Mouse (Mus musculus) lung, adult 2 months (tissue): ENCODE data around the gene Pik3r5. TPM values are rescaled to one million over a fixed set of nuclear protein-coding genes. Genes with fewer than 3 reads are reported as not detected.

ENCODE experiments used
- DNase-seq: peaks from one replicate; pipeline ENCODE4 v3.0.0; 2022
- H3K4me1 ChIP-seq: fragments of 200-500 bp; 2 replicates; pipeline ENCODE4 v1.6.1; 2011; ENCODE audit warnings: low read length; ENCODE audit not compliant: control insufficient read depth, insufficient read depth
- H3K4me3 ChIP-seq: fragments of 200-500 bp; replicated peaks from 2 replicates; pipeline ENCODE3; 2011; ENCODE audit warnings: low read depth, mild to moderate bottlenecking, control low read depth, low read length; ENCODE audit errors: extremely low read depth
- CTCF ChIP-seq: fragments of 200-500 bp; IDR thresholded peaks from 2 replicates; pipeline ENCODE4 v1.5.1; 2011; ENCODE audit warnings: mild to moderate bottlenecking, low read length, control low read depth; ENCODE audit not compliant: insufficient read depth
- POLR2A ChIP-seq: fragments of 200-500 bp; IDR thresholded peaks from 2 replicates; pipeline ENCODE4 v1.6.1; 2011; ENCODE audit warnings: low read depth, mild to moderate bottlenecking, control low read depth, low read length, borderline replicate concordance; ENCODE audit errors: extremely low read depth
- WGBS: fragments of 180-500 bp; shearing (Covaris S2); methylation state at CpG from one replicate; pipeline ENCODE4 v1.1.7; 2018; 5-methylcytosine and 5-hydroxymethylcytosine counted together
- polyA plus RNA-seq: library from polyadenylated mRNA; depleted of rRNA; stranded (reverse); fragments of >200 nt; gene quantifications from 2 replicates; pipeline ENCODE4 v1.2.3, GENCODE M21; 2012

Gene Pik3r5
- polyA plus RNA-seq, 1 experiment = 11.7 TPM

DNA sequence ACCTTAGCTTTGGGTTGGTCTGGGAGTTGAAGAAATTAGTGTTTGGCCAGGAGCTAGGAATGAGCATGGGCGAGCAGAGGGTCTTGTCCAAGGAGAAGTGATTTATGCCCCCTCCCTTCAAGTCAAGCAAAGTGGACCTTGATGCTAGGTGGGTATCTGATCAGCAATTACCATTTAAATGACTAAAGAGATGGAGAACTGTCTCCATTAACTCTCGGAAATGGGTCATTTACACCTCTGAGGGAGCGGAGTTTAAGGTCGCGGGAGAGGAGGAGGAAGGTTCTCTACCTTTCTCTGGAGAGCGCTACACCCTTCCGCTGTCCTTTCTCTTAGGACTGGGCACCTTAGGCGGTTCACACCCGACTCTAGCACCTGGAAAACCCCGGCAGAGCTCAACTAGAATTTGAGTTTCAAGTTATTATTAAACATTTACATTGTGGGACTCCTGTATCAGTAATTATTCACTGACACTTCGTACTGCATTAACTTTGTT is 31.1 kb upstream of the Pik3r5 start, which contains the start of gene Ntn1:
TSS of gene Ntn1 (minus strand) at position 97 of the 493 bp plus-strand sequence.
- H3K4me3 ChIP-seq = peak within 1 kb of the TSS; percentile 45
- TF ChIP-seq POLR2A (no peak), CTCF (no peak)
- DNase-seq = no peak
- peaks cover 3% of the 10 kb centered on the region; the same call in 1 of the 2 replicates for H3K4me1 ChIP-seq
- WGBS = 35% methylated on average over 11 of the region's 11 CpGs

DNA sequence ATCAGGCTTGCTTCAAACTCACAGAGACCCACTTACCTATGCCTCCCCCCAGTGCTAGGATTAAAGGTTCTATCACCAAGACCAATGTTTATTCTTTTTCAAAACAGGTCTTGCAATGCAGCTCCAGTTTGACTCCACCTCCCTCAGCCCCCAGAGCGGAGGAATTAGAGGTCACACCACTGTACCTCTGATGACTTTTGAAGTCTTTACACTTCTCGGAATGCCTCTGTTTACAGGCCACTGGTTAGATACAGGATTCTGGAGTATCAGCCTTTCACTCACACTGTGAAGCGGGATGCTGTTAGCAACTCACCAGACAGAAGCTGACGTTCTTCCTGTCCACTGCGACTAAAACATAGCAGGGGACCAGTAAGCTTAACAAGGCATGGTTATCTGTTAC is 30.5 kb upstream of the Pik3r5 start:
- TF ChIP-seq POLR2A (no peak), CTCF (no peak)
- Histone ChIP-seq H3K4me1 (peaks cover 3% of the 10 kb centered on the region; the same call in 1 of the 2 replicates), H3K4me3 (no peak overlapping the region)
- 61% methylated on average over 5 of the region's 5 CpGs for WGBS
- no peak for DNase-seq

DNA sequence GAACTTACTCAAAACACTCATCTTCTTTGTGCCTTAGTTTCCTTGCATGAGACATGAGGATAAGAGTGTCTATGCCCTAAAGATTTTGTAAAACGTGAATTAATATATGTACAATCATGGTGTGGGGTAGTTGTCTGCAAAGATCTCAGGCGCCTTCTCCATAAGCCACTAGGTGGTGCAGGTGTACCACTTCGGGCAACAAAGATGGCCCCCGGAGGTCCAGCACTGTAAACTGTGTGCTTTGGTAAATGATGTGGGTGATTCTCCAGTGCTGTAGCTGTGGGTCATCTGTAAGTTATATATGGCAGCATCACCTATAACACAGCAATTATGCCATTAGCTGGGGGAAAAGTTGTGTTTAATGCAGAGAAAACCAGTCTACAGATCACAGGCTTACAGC is 27.7 kb upstream of the Pik3r5 start:
- no peak for TF ChIP-seq POLR2A
- 0 out of 2 replicates have a peak, but pooled peaks have one; percentile 43 for TF ChIP-seq CTCF
- WGBS = 47% methylated on average over 4 of the region's 4 CpGs

DNA sequence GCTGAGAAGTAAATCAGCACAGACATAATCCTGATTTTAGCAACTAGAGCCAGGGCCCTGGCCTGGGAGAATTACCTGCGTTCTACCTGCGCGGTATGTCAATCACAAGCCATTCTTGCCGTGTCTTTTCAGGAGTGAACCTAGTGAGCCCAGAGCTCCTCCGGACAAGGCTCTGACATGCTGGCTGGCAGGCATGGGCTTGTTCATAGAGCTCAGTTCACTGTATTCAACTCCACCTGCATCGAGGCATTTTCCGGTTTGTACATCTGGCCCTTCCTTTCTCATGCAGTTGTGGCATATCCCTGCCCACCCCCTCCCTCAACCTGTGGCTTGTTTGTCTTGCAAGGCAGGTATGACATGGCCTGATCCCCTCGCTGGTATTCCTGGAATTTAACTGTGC is 26.3 kb upstream of the Pik3r5 start:
- H3K4me3 ChIP-seq = no peak overlapping the region
- H3K4me1 ChIP-seq = peaks cover under 1% of the 10 kb centered on the region; the same call in 1 of the 2 replicates
- DNase-seq = no peak
- TF ChIP-seq CTCF (no peak), POLR2A (no peak)
- WGBS = 86% methylated on average over 8 of the region's 8 CpGs

More for the DNA sequence above, 27.7 kb upstream of the Pik3r5 start:
- DNase-seq = no peak
- no peak overlapping the region for H3K4me3 ChIP-seq
- peaks cover 3% of the 10 kb centered on the region; the same call in 1 of the 2 replicates for H3K4me1 ChIP-seq

DNA sequence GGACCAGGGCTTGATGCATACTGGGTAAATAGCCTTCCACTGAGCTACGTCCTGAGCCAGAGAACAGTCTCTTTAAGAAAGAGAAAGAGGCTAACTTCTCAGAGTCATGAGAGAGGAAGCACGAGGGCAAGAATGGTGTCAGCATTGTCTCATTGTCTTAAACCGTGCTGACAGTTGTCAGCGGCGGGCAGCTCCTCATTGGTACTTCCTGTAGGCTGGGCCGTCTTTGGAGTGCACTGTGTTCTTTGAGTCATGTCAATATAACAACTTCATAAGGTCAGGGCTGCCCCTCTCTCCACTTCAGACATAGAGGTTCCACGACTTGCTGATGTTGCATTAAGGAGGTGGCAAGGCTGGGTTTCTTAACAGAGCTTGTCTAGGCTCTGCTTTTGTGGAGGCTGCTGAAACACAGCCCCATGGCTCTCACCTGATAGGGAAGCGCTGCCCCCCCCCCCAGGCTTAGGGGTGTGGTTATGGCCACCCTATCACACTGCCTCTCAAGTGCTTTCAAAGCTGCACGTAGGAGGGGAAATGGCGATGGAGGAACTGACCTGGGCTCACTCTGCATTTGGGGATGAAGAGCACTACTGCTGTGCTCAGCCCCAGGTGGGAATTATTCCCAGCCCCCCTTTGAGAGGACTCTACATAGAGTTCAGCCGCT is 24.5 kb upstream of the Pik3r5 start:
- 51% methylated on average over 11 of the region's 11 CpGs for WGBS
- no peak for DNase-seq
- H3K4me3 ChIP-seq = no peak overlapping the region
- TF ChIP-seq POLR2A (no peak), CTCF (no peak)
- no peaks in the 10 kb centered on the region for H3K4me1 ChIP-seq

DNA sequence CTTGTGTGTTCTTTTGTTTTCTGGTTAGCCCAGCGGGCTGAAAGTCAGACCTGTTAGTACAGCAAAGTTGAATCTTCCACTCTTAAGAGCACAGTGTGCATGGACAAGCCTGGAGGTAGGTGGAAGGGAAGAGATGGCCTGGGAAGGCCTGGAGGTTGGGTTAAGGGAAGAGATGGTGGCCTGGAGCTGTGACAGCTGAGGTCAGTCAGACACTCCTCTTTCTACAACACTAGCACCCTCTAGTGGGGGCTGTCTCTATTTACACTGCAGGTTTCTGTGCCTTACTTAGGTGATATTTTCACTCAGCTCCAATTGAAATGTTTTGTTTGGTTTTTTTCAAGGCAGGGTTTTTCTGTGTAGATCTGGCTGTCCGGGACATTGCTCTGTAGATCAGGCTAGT is 23.8 kb upstream of the Pik3r5 start:
- no peak for TF ChIP-seq POLR2A
- TF ChIP-seq CTCF = peak; percentile 87
- Histone ChIP-seq H3K4me3 (no peak overlapping the region), H3K4me1 (no peaks in the 10 kb centered on the region)
- peak; percentile 48 for DNase-seq
- WGBS = 46% methylated on average over 2 of the region's 2 CpGs

DNA sequence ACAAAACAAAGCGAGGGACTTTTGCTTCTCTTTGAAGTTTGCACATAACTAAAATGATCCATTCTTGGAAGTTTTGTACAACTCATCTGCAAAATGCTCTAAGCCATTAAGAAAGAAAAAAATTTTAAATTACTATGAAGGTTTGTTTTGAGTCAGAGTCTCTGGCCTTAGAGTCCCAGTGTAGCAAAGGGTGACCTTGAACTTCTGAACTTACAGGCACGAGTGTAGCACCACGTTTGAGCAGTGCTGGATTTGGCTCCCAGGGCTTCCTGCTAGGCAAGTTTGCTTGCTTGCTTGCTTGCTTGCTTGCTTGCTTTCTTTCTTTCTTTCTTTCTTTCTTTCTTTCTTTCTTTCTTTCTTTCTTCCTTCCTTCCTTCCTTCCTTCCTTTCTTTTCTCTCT is 14.9 kb upstream of the Pik3r5 start:
- no peak for TF ChIP-seq POLR2A
- no peak for TF ChIP-seq CTCF
- no peaks in the 10 kb centered on the region for H3K4me1 ChIP-seq
- no peak for DNase-seq
- WGBS = 39% methylated on average over 3 of the region's 3 CpGs
- H3K4me3 ChIP-seq = no peak overlapping the region

DNA sequence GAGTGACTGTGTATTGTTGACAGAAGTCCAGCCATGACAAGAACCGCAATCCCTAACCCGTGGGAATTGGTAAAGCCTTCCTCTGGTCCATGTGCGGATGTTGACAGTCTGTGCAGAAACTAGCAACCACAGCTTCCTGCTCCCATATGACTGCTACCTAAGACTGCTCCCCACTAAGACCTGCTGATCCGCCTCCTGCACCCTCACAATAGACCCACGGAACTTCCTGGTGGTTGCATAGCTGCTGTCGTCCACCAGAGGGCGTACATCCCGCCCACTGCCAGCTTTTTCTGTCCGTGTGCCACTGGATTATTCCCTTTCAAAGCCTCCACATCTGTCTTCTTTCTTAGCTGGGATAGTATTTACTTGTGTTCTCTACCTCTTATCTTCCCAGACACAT is 14.1 kb upstream of the Pik3r5 start:
- no peaks in the 10 kb centered on the region for H3K4me1 ChIP-seq
- DNase-seq = peak; percentile 43
- 34% methylated on average over 9 of the region's 9 CpGs for WGBS
- TF ChIP-seq CTCF = peak; percentile 88
- no peak for TF ChIP-seq POLR2A
- H3K4me3 ChIP-seq = no peak overlapping the region

DNA sequence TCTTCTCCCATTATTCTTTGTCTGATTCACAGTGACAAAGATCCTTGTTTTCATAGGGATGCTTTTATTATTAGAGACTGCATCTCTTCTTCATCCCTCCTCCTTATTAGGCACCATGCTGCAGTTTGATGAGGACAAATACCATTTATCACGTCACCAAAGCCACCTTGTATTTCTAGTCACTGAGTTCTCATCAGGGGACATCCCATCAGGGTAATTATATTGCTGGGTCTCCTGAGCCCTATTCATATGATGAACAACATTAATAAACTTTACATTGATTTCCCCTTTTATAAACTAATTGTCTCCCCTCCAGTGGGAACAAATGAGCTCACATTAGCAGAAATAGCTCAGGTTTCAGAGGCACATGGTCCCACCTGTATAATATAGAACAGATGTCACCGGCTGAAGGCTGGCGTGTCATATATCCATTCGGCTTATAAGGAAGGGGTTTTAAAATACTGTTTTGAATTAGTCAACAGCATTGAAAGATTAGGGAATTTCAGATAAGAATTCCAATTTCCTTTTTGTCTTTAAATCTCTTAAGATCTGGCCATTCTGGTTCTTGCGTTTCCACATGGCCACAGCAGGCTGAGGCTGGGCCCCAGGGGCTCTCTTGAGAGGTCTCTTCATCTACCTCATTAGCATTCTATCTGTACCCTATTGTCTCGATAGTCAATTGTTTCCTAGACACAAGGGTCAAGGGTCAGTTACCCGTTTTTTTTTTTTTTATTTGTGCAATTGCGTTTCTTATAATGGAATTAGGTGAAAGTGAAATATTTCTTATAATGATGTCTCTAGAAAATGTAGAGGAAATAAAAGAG is 6.2 kb upstream of the Pik3r5 start:
- no peak overlapping the region for H3K4me3 ChIP-seq
- no peaks in the 10 kb centered on the region for H3K4me1 ChIP-seq
- no peak for TF ChIP-seq CTCF
- TF ChIP-seq POLR2A = no peak
- no peak for DNase-seq
- WGBS = 71% methylated on average over 8 of the region's 8 CpGs

DNA sequence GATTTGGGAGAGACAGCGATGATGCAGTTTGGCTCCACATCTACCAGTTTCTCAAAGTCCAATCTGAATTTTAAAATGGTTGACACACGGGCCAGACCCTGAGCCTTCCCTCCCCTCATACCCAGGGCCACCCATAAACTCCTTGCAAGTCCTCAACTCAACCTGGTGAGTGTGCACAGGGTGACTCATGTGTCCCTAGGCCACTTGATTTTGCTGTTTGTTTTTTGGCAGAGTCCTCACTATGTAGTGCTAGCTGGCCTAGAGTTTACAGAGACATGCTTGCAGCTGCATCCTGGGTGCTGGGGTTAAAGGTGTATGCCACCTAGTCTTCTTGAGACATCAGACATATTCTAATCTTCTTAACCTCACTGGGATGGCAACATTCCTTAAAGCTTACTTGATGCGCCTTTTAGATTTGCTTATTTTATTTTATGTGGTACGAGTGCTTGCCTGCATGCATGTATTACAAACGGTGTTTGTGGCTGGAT is 4.8 kb upstream of the Pik3r5 start:
- DNase-seq = no peak
- no peak overlapping the region for H3K4me3 ChIP-seq
- H3K4me1 ChIP-seq = no peaks in the 10 kb centered on the region
- no peak for TF ChIP-seq CTCF
- no peak for TF ChIP-seq POLR2A
- 76% methylated on average over 5 of the region's 5 CpGs for WGBS
